Comparison of ENCODE assay signal across 22 mouse cellular contexts in genomic region chr1:84192167-84192566, GRCm38 (mm10).
"Had no signal": no experiment of that assay in that cellular context is flagged by ENCODE, and none has a peak within 500 bp of the region (broad histone marks: within the 10 kb centered on the region; RNA-seq: fewer than 3 reads in every experiment).

No protein-coding gene starts in this region.

- H3K4me1 ChIP-seq: heart, embryonic 13.5 days; heart, embryonic 15.5 days; hindbrain, embryonic 13.5 days; hindbrain, embryonic 15.5 days; liver, embryonic 13.5 days had no signal

- H3K4me3 ChIP-seq: heart, embryonic 13.5 days; heart, embryonic 15.5 days; hindbrain, embryonic 13.5 days; hindbrain, embryonic 15.5 days; layer of hippocampus, adult 2 months; left cerebral cortex, adult 2 months; limb, embryonic 10.5 days; limb, embryonic 12.5 days; liver, embryonic 13.5 days had no signal

- H3K9me3 ChIP-seq: heart, embryonic 13.5 days; heart, embryonic 15.5 days; hindbrain, embryonic 13.5 days; hindbrain, embryonic 15.5 days; limb, embryonic 10.5 days; limb, embryonic 12.5 days; liver, embryonic 13.5 days had no signal

- H3K4me2 ChIP-seq: heart, embryonic 11.5 days; heart, embryonic 13.5 days; heart, embryonic 15.5 days; hindbrain, embryonic 13.5 days; hindbrain, embryonic 15.5 days; limb, embryonic 12.5 days; liver, embryonic 11.5 days; liver, embryonic 13.5 days had no signal

- H3K36me3 ChIP-seq: heart, embryonic 13.5 days; heart, embryonic 15.5 days; hindbrain, embryonic 13.5 days; hindbrain, embryonic 15.5 days; limb, embryonic 10.5 days; limb, embryonic 12.5 days; liver, embryonic 13.5 days had no signal

- H3K27ac ChIP-seq: heart, embryonic 13.5 days; heart, embryonic 15.5 days; hindbrain, embryonic 13.5 days; hindbrain, embryonic 15.5 days; hindbrain, postnatal 0 days; layer of hippocampus, adult 2 months; left cerebral cortex, adult 2 months; limb, embryonic 10.5 days; limb, embryonic 12.5 days; liver, embryonic 13.5 days had no signal

- ATAC-seq: hindbrain, postnatal 0 days; intestine, embryonic 16.5 days had no signal

- DNase-seq: gastrocnemius, postnatal 14 days; gastrocnemius, postnatal 36 days; heart, postnatal 14 days; kidney, adult 11 months; kidney, adult 8-10 months; kidney, postnatal 10 days; kidney, postnatal 25 days; kidney, postnatal 4 days; liver; liver, embryonic 13.5 days had no signal

- H3K27me3 ChIP-seq: heart, embryonic 13.5 days; heart, embryonic 15.5 days; hindbrain, embryonic 13.5 days; hindbrain, embryonic 15.5 days; limb, embryonic 12.5 days; liver, embryonic 13.5 days had no signal

- H3K9ac ChIP-seq: heart, embryonic 13.5 days; heart, embryonic 15.5 days; hindbrain, embryonic 13.5 days; hindbrain, embryonic 15.5 days; limb, embryonic 12.5 days; liver, embryonic 13.5 days had no signal
